Mouse (Mus musculus) embryonic facial prominence, embryonic 10.5 days (tissue): ENCODE measurements around the gene Ky. TPM values are rescaled to one million over a fixed set of nuclear protein-coding genes. Genes with fewer than 3 reads are reported as not detected.

Experiments
- DNase-seq: peaks from one replicate; pipeline ENCODE4 v3.0.0-alpha.2; 2017; ENCODE audit warnings: low spot score
- H3K27ac ChIP-seq: fragments of 300-500 bp; sonication (generic); replicated peaks from 2 replicates; pipeline ENCODE4 v1.5.1; 2016; ENCODE audit warnings: mild to moderate bottlenecking
- H3K27me3 ChIP-seq: fragments of 300-500 bp; sonication (generic); replicated peaks from 2 replicates; pipeline ENCODE4 v1.6.1; 2016; ENCODE audit warnings: low read depth, mild to moderate bottlenecking; ENCODE audit not compliant: poor library complexity, severe bottlenecking
- H3K36me3 ChIP-seq: fragments of 300-500 bp; sonication (generic); replicated peaks from 2 replicates; pipeline ENCODE4 v1.6.1; 2016; ENCODE audit warnings: mild to moderate bottlenecking, moderate library complexity
- H3K4me1 ChIP-seq: fragments of 300-500 bp; sonication (generic); 2 replicates; pipeline ENCODE4 v1.6.1; 2016
- H3K4me3 ChIP-seq: fragments of 300-500 bp; sonication (generic); 2 replicates; pipeline ENCODE4 v1.5.1; 2016; ENCODE audit warnings: mild to moderate bottlenecking, moderate library complexity
- H3K9me3 ChIP-seq: fragments of 300-500 bp; sonication (generic); 2 replicates; pipeline ENCODE4 v1.6.1; 2016; ENCODE audit warnings: mild to moderate bottlenecking
- WGBS: fragments of 180-500 bp; shearing (Covaris S2); methylation state at CpG from one replicate; pipeline ENCODE4 v1.1.7; 2016; 5-methylcytosine and 5-hydroxymethylcytosine counted together
- polyA plus RNA-seq: library from polyadenylated mRNA; unstranded; fragments of >200 nt; fragmentation: Nextera tagmentation; extraction: Ambion mirVana; gene quantifications from 2 replicates; pipeline ENCODE4 v1.2.1, GENCODE M21; 2016

Gene Ky
- polyA plus RNA-seq, 1 experiment from 2014 or later, result 0.04 TPM

- Histone ChIP-seq H3K27ac (no peak overlapping the region), H3K4me3 (no peak overlapping the region), H3K4me1 (peaks cover 12% of the 10 kb centered on the region), H3K36me3 (no peaks in the 10 kb centered on the region), H3K27me3 (no peaks in the 10 kb centered on the region), H3K9me3 (no peaks in the 10 kb centered on the region)
- no peak for DNase-seq
- WGBS, result 83% methylated on average over 4 of the region's 4 CpGs
These were observed 10.3 kb upstream of the Ky start for GRCm38 (mm10) chr9:102495266-102495665.

- H3K27me3 ChIP-seq, result no peaks in the 10 kb centered on the region; the same call in 1 of the 2 replicates
- H3K4me3 ChIP-seq, result no peak overlapping the region
- no peak for DNase-seq
- peaks cover 12% of the 10 kb centered on the region for H3K4me1 ChIP-seq
- 85% methylated on average over 3 of the region's 3 CpGs for WGBS
- H3K36me3 ChIP-seq, result no peaks in the 10 kb centered on the region
- no peak overlapping the region for H3K27ac ChIP-seq
- no peaks in the 10 kb centered on the region for H3K9me3 ChIP-seq
These were observed 9.0 kb upstream of the Ky start for GRCm38 (mm10) chr9:102496481-102497041.

DNA sequence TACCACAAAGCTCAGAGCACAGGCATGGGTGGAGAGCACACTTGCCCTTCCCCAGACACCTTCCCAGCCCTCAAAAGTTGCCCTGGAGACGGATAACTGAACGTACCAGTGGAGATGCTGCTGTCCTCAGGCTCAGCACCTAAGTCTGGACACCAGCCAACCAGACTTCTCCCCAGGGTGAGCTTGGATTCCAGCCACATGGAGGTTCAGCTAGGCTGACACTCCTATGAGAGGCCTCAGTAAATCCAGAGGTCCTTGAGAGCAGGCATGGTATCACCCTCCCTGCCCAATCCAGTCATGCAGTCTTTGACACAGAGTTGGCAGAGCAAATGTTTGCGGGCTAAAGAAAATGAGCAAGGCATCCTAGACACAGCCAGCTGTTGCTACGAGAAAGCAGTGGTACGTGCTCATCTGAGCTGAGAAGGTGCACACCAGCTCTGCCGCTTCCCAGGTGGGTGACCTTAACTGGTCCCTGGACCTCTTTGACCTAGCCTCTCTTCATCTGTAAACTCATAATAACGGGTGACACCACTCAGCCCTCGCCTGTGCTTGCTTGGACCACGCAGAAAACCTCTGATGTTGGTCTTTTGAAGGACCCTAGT lies 8.4 kb upstream of the Ky start:
- Histone ChIP-seq H3K27ac (no peak overlapping the region), H3K27me3 (no peaks in the 10 kb centered on the region; the same call in 1 of the 2 replicates), H3K36me3 (no peaks in the 10 kb centered on the region), H3K4me1 (peaks cover 10% of the 10 kb centered on the region), H3K4me3 (no peak overlapping the region), H3K9me3 (no peaks in the 10 kb centered on the region)
- no peak for DNase-seq
- WGBS, result 87% methylated on average over 9 of the region's 9 CpGs

DNA sequence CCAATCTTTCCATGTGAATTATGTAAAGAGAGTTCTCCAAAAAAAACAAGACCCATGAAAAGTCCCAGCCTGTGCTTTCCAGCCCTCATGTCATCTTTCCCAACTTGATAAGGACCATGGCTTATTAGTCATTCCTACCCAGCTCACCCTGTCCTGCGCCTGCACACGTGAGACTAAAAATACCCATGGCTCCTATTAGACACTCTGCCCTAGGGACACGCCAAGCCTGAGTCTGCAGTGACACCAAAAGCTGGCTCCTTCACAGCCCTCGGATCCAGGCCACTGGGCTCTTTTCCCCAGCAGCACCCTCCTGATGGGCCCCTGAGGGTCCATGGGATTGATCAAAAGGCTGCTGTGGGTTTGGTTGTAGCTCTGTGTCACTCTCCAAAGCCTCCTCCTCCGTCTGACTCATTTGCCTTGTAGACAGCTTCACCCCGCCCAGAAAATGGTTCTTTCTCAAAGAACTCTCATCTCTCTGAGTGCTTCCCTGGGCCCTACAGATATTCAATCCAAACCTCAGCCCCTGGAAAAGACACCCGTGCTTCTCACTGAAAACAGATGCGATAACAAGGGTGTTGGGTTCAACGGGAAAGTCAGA lies 7.6 kb upstream of the Ky start:
- 85% methylated on average over 9 of the region's 9 CpGs for WGBS
- Histone ChIP-seq H3K27me3 (peaks cover 2% of the 10 kb centered on the region), H3K4me3 (no peak overlapping the region), H3K9me3 (no peaks in the 10 kb centered on the region), H3K4me1 (peaks cover 4% of the 10 kb centered on the region), H3K27ac (no peak overlapping the region), H3K36me3 (no peaks in the 10 kb centered on the region)
- no peak for DNase-seq

- Histone ChIP-seq H3K9me3 (no peaks in the 10 kb centered on the region), H3K36me3 (no peaks in the 10 kb centered on the region), H3K27ac (no peak overlapping the region), H3K4me1 (no peaks in the 10 kb centered on the region), H3K4me3 (no peak overlapping the region), H3K27me3 (peaks cover 10% of the 10 kb centered on the region)
- WGBS, result 92% methylated on average over 6 of the region's 6 CpGs
- no peak for DNase-seq
These were observed 6.8 kb upstream of the Ky start for GRCm38 (mm10) chr9:102498701-102499100.

- H3K27me3 ChIP-seq, result peaks cover 15% of the 10 kb centered on the region
- no peak for DNase-seq
- no peak overlapping the region for H3K4me3 ChIP-seq
- H3K36me3 ChIP-seq, result no peaks in the 10 kb centered on the region
- H3K4me1 ChIP-seq, result no peaks in the 10 kb centered on the region
- 90% methylated on average over 4 of the region's 4 CpGs for WGBS
- no peaks in the 10 kb centered on the region for H3K9me3 ChIP-seq
- H3K27ac ChIP-seq, result no peak overlapping the region
These were observed 6.3 kb upstream of the Ky start for GRCm38 (mm10) chr9:102499266-102499665.

GRCm38 (mm10) chr9:102499746-102500145 lies 5.8 kb upstream of the Ky start:
- no peak overlapping the region for H3K27ac ChIP-seq
- no peaks in the 10 kb centered on the region for H3K9me3 ChIP-seq
- no peaks in the 10 kb centered on the region for H3K4me1 ChIP-seq
- no peak for DNase-seq
- H3K36me3 ChIP-seq, result no peaks in the 10 kb centered on the region
- no peak overlapping the region for H3K4me3 ChIP-seq
- H3K27me3 ChIP-seq, result peaks cover 20% of the 10 kb centered on the region

DNA sequence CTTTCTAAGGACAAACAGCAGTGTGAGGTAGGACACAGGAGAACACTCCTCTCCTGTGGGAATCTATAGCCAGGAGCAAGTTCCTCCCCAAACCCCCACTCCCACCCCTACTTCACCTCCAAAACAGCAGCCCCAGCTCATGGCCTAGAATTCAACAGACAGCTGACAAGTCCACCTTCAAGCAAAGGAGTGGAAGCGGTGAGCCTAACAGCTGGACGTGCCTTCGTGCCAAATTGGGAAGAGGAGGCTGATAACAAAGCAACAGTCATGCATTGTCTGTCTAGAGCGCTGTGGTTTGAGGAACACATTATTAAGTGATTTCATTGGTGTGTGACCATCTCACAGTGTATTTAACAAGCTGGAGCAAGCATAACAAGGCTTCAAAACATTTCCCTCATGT lies 4.4 kb upstream of the Ky start:
- no peaks in the 10 kb centered on the region for H3K9me3 ChIP-seq
- 71% methylated on average over 4 of the region's 4 CpGs for WGBS
- peaks cover 6% of the 10 kb centered on the region for H3K4me1 ChIP-seq
- no peak overlapping the region for H3K27ac ChIP-seq
- no peak overlapping the region for H3K4me3 ChIP-seq
- peaks cover 34% of the 10 kb centered on the region for H3K27me3 ChIP-seq
- DNase-seq, result no peak
- H3K36me3 ChIP-seq, result no peaks in the 10 kb centered on the region

- WGBS, result 91% methylated on average over 11 of the region's 11 CpGs
- Histone ChIP-seq H3K4me1 (peaks cover 11% of the 10 kb centered on the region), H3K27ac (no peak overlapping the region), H3K4me3 (no peak overlapping the region), H3K36me3 (no peaks in the 10 kb centered on the region), H3K27me3 (peaks cover 44% of the 10 kb centered on the region), H3K9me3 (no peaks in the 10 kb centered on the region)
- DNase-seq, result no peak
These were observed 3.4 kb upstream of the Ky start for GRCm38 (mm10) chr9:102502015-102502633.

DNA sequence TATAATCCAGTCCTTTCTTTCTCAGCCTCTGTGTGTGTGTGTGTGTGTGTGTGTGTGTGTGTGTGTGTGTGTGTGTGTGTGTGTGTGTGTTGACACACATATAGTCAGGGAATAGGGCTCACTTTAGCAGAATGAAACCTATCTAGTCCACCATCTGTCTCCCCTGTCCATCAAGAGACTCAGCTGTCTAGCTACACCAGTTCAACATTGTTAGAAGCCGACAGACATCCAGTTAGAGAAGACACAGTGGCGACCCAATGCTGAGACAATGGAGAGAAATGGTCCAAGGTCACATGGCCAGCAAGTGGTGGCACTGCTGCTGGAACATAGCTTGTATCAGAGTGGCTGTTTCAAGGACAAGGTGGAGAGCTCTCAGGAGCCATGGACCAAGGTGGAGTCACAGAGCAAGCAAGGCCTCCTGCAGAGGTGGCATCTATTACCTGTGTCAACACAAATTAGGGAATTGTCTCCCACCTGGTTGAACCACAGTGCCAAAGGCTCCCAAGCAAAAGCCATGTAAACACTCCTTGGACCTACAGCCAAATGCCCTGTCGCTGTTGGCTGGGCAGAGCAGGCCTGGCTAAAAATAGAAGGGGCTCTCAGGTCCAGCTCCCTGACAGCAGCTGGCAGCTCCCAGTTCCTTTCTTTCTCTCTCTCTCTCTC lies 703 bp upstream of the Ky start:
- Histone ChIP-seq H3K4me1 (peaks cover 11% of the 10 kb centered on the region), H3K27ac (no peak overlapping the region), H3K36me3 (no peaks in the 10 kb centered on the region), H3K9me3 (no peaks in the 10 kb centered on the region), H3K27me3 (peaks cover 63% of the 10 kb centered on the region), H3K4me3 (no peak overlapping the region)
- 77% methylated on average over 3 of the region's 3 CpGs for WGBS
- no peak for DNase-seq

DNA sequence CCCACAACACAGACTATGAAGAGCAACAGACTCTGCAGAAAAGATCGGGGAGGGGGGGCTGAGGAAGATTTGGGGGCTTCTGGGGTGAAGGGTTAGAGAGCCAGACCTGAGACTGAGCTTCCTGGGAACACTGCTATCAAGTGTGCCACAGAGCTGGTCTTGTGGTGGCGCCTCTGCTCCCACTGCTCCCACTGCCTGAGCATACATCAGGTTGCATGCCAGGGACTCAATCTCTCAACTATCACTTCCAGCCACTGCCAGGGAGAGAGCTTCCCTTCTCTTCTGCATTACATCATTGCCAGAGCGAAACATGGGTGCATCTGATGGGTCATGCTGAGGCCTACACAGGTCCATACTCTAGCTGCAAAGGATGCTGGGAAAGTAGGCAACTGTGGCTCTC lies 2.8 kb downstream of the Ky start:
- 91% methylated on average over 3 of the region's 3 CpGs for WGBS
- Histone ChIP-seq H3K4me1 (peaks cover 11% of the 10 kb centered on the region), H3K4me3 (no peak overlapping the region), H3K27me3 (peaks cover 81% of the 10 kb centered on the region), H3K36me3 (no peaks in the 10 kb centered on the region), H3K27ac (no peak overlapping the region), H3K9me3 (no peaks in the 10 kb centered on the region)
- no peak for DNase-seq

DNA sequence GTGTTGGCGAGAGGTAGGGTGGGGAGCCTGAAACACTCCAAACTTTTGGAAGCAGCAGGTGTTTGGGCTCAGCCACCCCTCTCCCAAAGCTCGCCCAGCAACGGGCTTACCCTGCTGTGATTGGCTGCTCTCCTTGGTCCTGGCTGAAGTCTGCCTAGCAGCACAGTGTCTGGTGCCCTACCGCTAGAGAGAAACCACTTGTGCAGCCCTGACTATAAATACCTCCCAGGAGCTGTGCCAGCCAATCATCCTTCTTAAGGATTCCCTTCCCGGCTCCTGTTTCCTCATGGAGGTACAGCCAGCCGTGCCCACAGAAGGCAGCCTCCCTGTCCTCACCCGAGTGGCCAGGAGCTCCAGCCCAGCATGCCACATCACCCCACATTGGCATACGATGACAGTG lies 5.9 kb downstream of the Ky start:
- Histone ChIP-seq H3K27me3 (peaks cover 57% of the 10 kb centered on the region), H3K36me3 (no peaks in the 10 kb centered on the region), H3K4me1 (peaks cover 1% of the 10 kb centered on the region), H3K9me3 (no peaks in the 10 kb centered on the region), H3K4me3 (no peak overlapping the region), H3K27ac (no peak overlapping the region)
- WGBS, result 48% methylated on average over 8 of the region's 8 CpGs
- peak; percentile 40 for DNase-seq
